Mouse (Mus musculus) E14TG2a.4 (cell line): ENCODE data around the gene Lama2.

Experiments used
- H3K27me3 ChIP-seq: 2 replicates; pipeline ENCODE4 v1.6.1; 2014; ENCODE audit warnings: low read length, control low read depth; ENCODE audit not compliant: insufficient read depth
- H3K36me3 ChIP-seq: 2 replicates; pipeline ENCODE4 v1.6.1; 2014; ENCODE audit warnings: low read length, control low read depth; ENCODE audit not compliant: insufficient read depth
- H3K4me1 ChIP-seq: replicated peaks from 2 replicates; pipeline ENCODE4 v1.6.1; 2014; ENCODE audit warnings: low read depth, low read length, control low read depth
- H3K4me3 ChIP-seq: replicated peaks from 2 replicates; pipeline ENCODE4 v1.5.1; 2014; ENCODE audit warnings: mild to moderate bottlenecking, low read length
- H3K9me3 ChIP-seq: 2 replicates; pipeline ENCODE4 v1.6.1; 2014; ENCODE audit warnings: low read length, control low read depth
- CTCF ChIP-seq: conservative IDR thresholded peaks from 2 replicates; pipeline ENCODE4 v1.5.1; 2014; ENCODE audit warnings: low read length
- NANOG ChIP-seq: IDR thresholded peaks from 2 replicates; pipeline ENCODE4 v1.6.1; 2014; ENCODE audit warnings: borderline replicate concordance, low read length, mixed read lengths
- POU5F1 ChIP-seq: IDR thresholded peaks from 2 replicates; pipeline ENCODE4 v1.6.1; 2014; ENCODE audit warnings: low read length, borderline replicate concordance

Lama2 gene

DNA sequence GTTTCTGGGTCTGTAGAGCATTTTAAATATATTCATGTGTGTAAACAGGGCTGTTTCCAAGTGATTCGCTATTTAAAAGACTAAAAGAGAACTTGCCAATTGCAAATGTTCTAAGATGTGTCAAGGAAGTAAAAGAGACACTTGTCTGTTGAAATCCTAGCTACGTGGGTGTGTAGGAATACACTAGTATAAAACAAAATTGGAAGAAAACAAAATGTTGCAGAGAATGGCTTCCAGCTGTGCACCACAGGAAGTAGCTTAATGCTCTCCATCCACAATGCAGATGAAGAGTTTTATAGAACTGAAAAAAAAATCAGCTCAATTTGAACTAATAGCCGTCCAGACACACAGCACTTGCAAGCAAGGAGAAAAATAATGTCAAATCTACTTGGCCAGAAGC, 144.0 kb downstream of the Lama2 start:
- no peaks in the 10 kb centered on the region for H3K27me3 ChIP-seq
- H3K4me1 ChIP-seq, result no peaks in the 10 kb centered on the region
- H3K4me3 ChIP-seq, result no peak overlapping the region
- H3K9me3 ChIP-seq, result no peaks in the 10 kb centered on the region
- no peaks in the 10 kb centered on the region for H3K36me3 ChIP-seq
- TF ChIP-seq NANOG (no peak), POU5F1 (no peak), CTCF (no peak)

DNA sequence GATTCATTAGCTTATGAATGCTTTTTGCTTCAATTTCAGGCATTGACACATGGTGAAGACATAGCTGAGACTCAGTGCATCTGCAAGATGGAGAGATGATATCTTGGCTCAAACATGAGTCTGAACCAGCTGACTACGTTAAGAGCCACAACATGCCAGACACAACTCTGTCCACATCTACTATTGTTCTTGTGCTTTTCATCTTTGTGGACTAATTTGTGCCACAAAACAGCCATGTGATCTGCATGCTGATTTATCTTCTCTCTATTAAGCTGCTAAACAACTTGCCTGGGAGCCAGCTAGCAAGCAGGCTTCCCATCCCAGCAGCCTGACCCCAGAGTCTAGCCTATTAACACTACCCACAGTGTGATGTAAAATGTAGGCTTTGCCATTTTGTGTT, 151.3 kb downstream of the Lama2 start:
- no peaks in the 10 kb centered on the region for H3K27me3 ChIP-seq
- no peaks in the 10 kb centered on the region for H3K9me3 ChIP-seq
- TF ChIP-seq NANOG (no peak), POU5F1 (no peak), CTCF (no peak)
- no peaks in the 10 kb centered on the region for H3K4me1 ChIP-seq
- H3K4me3 ChIP-seq, result no peak overlapping the region
- no peaks in the 10 kb centered on the region for H3K36me3 ChIP-seq

DNA sequence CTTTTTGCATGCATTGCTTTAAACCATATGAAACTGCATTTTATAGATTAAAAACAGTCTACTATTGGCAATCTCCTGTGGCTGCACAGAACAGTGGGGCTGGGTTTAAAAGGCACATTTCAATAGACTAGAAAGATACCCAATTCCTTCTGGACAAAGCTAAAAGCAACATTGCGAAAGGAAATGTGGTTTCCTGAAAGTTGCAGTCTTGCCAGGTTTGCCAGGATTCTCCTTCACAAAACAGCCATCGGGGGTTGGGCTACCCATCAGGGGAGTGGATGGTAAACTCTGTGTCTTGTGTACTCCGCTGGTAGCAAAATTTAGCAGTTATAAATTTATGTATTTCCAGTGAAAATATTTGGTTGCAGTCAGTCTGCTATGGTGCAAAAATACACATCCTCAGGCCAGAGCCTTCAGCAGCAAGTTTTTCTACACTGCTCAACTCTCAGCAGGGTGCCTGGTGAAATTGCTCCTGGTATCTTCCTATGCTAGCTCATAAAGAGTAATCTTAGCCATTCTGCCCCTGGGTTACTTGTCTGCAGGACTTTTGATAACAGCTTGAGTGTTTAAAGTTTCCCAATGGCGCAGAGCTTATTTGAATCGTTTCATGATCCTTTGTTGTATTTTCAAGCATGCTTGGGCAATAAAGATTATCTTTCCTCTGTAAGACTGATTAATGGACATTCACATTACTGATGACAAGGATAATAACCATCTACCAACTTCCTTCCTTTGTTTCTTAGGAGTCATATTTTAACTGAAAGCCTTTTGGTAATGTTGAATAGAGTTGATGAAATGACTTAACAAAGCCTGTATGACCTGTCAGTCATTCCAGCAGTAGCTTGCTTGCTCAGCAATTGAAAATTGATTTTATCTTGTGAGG, 205.7 kb downstream of the Lama2 start:
- H3K36me3 ChIP-seq, result no peaks in the 10 kb centered on the region
- no peaks in the 10 kb centered on the region for H3K27me3 ChIP-seq
- H3K4me3 ChIP-seq, result no peak overlapping the region
- no peak for TF ChIP-seq CTCF
- no peak for TF ChIP-seq POU5F1
- TF ChIP-seq NANOG, result no peak
- no peaks in the 10 kb centered on the region for H3K9me3 ChIP-seq
- H3K4me1 ChIP-seq, result no peaks in the 10 kb centered on the region

DNA sequence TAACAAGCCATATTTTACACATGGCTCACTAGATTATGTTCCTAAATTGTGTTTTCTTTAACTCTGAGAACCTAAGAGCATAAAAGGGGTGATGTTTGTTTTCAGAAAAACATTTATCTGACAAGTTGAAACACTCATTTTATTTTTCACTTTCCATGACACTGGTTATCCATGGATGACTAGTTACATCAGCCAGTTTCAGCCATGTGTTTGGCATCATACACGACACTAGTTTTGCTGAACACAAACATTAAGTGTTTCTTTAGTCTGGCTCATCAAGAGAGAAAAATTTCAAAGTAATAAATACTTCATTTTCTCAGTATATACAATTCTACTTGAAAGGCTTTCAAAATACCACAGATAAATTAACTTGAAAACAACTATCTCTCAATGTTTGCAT, 228.8 kb downstream of the Lama2 start:
- no peaks in the 10 kb centered on the region for H3K27me3 ChIP-seq
- H3K9me3 ChIP-seq, result no peaks in the 10 kb centered on the region
- no peaks in the 10 kb centered on the region for H3K4me1 ChIP-seq
- TF ChIP-seq POU5F1 (no peak), CTCF (no peak), NANOG (no peak)
- H3K4me3 ChIP-seq, result no peak overlapping the region
- H3K36me3 ChIP-seq, result no peaks in the 10 kb centered on the region

DNA sequence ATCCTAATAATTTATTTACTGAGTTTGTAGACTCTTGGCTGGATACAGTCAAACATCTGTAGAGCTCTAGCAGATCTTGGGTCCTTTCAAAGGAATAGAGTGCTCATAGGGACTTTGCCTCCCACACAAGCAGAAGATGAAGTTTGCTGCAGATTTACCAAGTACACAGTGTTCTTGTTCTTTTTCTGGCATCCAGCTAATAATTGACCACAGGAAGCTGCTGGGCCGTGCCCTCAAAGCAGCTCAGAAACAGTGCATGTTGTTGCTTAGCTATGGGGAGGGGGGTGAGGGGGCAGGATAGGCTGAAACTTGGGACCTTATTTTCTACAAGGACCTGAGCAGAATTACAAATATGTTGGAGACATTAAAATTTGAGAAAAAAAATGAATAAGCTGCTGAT, 232.0 kb downstream of the Lama2 start:
- Histone ChIP-seq H3K36me3 (no peaks in the 10 kb centered on the region), H3K27me3 (no peaks in the 10 kb centered on the region), H3K4me1 (no peaks in the 10 kb centered on the region), H3K9me3 (no peaks in the 10 kb centered on the region), H3K4me3 (no peak overlapping the region)
- TF ChIP-seq POU5F1 (no peak), CTCF (no peak), NANOG (no peak)

DNA sequence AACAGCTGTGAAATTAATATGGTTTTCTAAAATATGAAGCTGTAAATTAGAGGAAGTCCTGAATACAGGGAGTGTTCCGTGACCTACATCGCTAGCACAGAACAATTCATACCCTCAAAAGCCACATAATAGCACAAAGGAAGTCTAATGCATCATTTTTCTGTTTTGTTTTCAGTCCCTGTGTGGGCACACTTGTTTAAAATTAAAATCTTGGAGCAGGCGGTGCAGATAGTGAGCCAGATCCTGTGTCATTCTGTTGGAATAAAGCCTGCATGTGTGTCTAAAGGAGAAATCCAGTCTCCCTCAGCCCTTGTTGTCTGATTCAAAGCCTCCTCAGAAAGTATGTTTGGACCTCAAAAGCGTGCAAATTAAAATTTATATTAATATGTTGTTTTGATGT, 234.9 kb downstream of the Lama2 start:
- H3K36me3 ChIP-seq, result no peaks in the 10 kb centered on the region
- no peaks in the 10 kb centered on the region for H3K27me3 ChIP-seq
- no peaks in the 10 kb centered on the region for H3K9me3 ChIP-seq
- TF ChIP-seq POU5F1, result no peak
- TF ChIP-seq NANOG, result no peak
- TF ChIP-seq CTCF, result no peak
- H3K4me1 ChIP-seq, result no peaks in the 10 kb centered on the region
- H3K4me3 ChIP-seq, result no peak overlapping the region

DNA sequence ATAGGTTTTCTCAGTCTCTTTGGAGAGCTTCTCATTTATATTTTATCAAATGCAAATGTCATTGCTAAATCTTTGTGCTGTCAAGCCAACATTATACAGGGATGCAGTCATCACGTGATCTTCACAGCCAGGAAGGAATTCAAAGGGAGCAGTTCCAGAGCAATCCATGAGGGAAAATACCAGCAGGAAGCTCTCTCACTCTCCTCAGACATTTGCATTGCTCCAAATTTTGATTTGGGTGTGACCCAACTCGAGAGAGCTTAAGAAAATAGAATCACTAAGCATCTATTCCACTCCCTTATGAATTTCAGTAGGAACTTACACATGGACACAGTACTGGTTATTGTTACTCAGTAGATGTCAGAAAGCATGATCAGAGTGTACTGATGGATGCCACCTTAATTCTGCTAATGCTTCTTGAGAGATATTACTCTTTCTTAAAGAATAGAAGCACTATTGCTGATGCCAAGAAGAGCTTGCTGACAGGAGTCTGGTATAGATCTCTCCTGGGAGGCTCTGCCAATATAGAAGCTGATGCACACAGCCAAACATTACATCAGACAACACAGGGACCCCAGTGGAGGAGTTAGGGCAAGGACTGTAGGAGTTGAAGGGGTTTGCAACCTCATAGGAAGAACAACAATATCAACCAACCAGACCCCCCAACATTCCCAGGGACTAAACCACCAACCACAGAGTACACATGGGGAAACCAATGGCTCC, 236.5 kb downstream of the Lama2 start:
- Histone ChIP-seq H3K4me1 (no peaks in the 10 kb centered on the region), H3K27me3 (no peaks in the 10 kb centered on the region), H3K36me3 (no peaks in the 10 kb centered on the region), H3K9me3 (no peaks in the 10 kb centered on the region), H3K4me3 (no peak overlapping the region)
- TF ChIP-seq CTCF (no peak), POU5F1 (no peak), NANOG (no peak)

DNA sequence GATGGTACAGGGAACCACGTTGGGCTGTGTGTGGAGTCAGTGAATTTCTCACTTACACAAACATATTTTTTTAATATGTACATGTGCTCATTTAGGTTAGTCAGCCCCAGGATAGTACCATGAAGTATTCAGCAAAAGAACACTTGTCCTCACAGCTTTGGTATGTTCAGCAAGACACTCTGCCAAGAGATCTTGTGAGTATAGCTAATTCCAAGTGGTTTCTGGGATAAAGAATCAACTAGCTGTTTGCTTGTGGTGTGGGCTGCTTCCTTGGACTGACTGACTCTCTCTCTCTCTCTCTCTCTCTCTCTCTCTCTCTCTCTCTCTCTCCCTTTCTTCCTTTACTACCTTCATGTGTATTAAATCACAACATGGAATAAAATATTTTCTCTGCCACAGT, 241.3 kb downstream of the Lama2 start:
- H3K9me3 ChIP-seq, result no peaks in the 10 kb centered on the region
- H3K4me3 ChIP-seq, result no peak overlapping the region
- TF ChIP-seq POU5F1, result no peak
- TF ChIP-seq CTCF, result no peak
- TF ChIP-seq NANOG, result no peak
- no peaks in the 10 kb centered on the region for H3K27me3 ChIP-seq
- no peaks in the 10 kb centered on the region for H3K36me3 ChIP-seq
- no peaks in the 10 kb centered on the region for H3K4me1 ChIP-seq

DNA sequence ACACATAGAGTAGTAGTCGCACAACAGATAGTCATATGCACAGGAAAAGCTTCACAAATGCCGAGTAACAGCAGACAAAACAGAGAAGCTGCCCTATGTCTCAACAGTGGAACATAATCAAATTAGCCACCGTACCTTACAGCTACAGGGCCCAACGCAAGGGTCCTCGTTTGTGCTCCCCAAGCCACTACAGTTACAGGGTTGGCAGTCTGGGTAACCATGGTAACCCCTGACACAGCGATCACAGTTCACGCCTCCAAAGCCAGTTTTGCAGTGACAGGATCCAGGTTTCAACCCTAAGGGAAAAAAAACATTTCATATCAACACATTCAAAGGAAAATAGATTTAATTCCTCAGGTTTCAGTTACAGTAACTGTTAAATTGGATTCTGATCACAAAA, 275.3 kb downstream of the Lama2 start:
- H3K36me3 ChIP-seq, result no peaks in the 10 kb centered on the region

More for the DNA sequence above, 275.3 kb downstream of the Lama2 start:
- Histone ChIP-seq H3K4me1 (no peaks in the 10 kb centered on the region), H3K9me3 (0 out of 2 replicates have a peak, but pooled peaks cover 8% of the 10 kb centered on the region), H3K27me3 (no peaks in the 10 kb centered on the region), H3K4me3 (no peak overlapping the region)
- TF ChIP-seq POU5F1 (no peak), CTCF (no peak), NANOG (no peak)
